Mouse (Mus musculus): ENCODE measurements around the gene Ptger4. TPM values are rescaled to one million over a fixed set of nuclear protein-coding genes. Genes with fewer than 3 reads are reported as not detected.
A peak's percentile ranks its signal among the peaks of the same experiment; 100 is the strongest.

Gene Ptger4
- polyA plus RNA-seq, 1 experiment: 10.7 TPM

DNA sequence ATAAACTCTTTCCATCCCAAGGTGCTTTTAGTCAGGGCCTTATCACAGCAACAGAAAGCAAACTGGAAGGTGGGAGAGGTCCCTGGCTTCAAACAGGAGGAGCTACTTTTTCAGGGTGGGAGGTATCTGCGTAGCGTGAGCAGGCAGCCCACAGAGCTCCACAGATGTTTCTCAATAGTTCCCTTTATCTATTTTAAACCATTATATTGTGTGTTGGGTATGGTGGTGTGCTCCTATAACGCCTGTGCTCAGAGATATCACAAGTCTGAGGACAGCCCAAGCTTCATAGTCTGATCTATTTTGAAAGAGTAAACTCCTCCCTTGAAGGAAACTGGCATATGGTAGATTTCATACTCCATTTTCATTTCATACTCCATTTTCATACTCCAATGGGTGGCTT lies 17.0 kb upstream of the Ptger4 start:
- H3K36me3 ChIP-seq (ENCODE audit: control insufficient read depth, insufficient read depth): no peaks in the 10 kb centered on the region
- no peaks in the 10 kb centered on the region for H3K79me2 ChIP-seq (ENCODE audit: control insufficient read depth, insufficient read depth)
- no peak overlapping the region for H3ac ChIP-seq (ENCODE audit: control insufficient read depth, insufficient read length, low read depth)
- H3K27me3 ChIP-seq (ENCODE audit: control insufficient read depth, insufficient read depth, insufficient read length): no peaks in the 10 kb centered on the region
- no peaks in the 10 kb centered on the region for H3K79me3 ChIP-seq (ENCODE audit: low read depth)
- TF ChIP-seq CTCF (IDR thresholded peaks at IDR 0.05; ENCODE audit: control insufficient read depth, insufficient read depth, insufficient read length) (no peak), USF1 (IDR thresholded peaks at IDR 0.05; ENCODE audit: low read depth) (no peak), FOSL1 (IDR thresholded peaks at IDR 0.05; ENCODE audit: insufficient read depth, low read length, poor library complexity, severe bottlenecking) (no peak), CEBPB (IDR thresholded peaks at IDR 0.05; ENCODE audit: low read depth) (no peak), MAX (IDR thresholded peaks at IDR 0.05) (no peak), MYOG (IDR thresholded peaks at IDR 0.05; ENCODE audit: control insufficient read depth, extremely low read depth, insufficient read length) (no peak), MYOD1 (IDR thresholded peaks at IDR 0.05; ENCODE audit: control insufficient read depth, insufficient read length, low read depth) (no peak)
- no peak overlapping the region for H3K4me3 ChIP-seq (ENCODE audit: insufficient read depth, poor library complexity, severe bottlenecking)

DNA sequence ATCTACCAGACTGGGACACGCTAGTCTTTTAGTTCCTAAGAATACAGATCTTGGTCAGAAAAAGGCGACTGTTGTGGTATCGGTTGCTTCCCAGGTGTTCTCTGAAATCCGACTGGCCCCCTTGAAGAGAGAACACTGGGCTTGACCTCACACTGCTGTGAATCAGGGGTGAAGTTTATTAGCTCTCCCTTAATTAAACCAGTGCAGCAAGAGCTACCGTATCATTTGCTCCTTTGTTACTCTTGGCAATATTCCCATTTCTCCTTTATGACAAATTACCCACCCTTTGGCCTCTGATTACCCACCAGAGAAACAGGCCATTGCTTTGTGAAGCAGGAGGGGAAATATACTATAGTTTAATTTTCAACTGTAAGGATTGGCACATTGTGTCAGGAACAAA lies 16.2 kb upstream of the Ptger4 start:
- TF ChIP-seq MYOG (IDR thresholded peaks at IDR 0.05; ENCODE audit: control insufficient read depth, extremely low read depth, insufficient read length): no peak
- TF ChIP-seq CTCF (IDR thresholded peaks at IDR 0.05; ENCODE audit: control insufficient read depth, insufficient read depth, insufficient read length): no peak
- no peak for TF ChIP-seq FOSL1 (IDR thresholded peaks at IDR 0.05; ENCODE audit: insufficient read depth, low read length, poor library complexity, severe bottlenecking)
- no peak for TF ChIP-seq MYOD1 (IDR thresholded peaks at IDR 0.05; ENCODE audit: control insufficient read depth, insufficient read length, low read depth)
- no peak for TF ChIP-seq CEBPB (IDR thresholded peaks at IDR 0.05; ENCODE audit: low read depth)
- TF ChIP-seq MAX (IDR thresholded peaks at IDR 0.05): no peak
- TF ChIP-seq USF1 (IDR thresholded peaks at IDR 0.05; ENCODE audit: low read depth): no peak
- Histone ChIP-seq H3K79me2 (ENCODE audit: control insufficient read depth, insufficient read depth) (no peaks in the 10 kb centered on the region), H3ac (ENCODE audit: control insufficient read depth, insufficient read length, low read depth) (no peak overlapping the region), H3K27me3 (ENCODE audit: control insufficient read depth, insufficient read depth, insufficient read length) (no peaks in the 10 kb centered on the region), H3K36me3 (ENCODE audit: control insufficient read depth, insufficient read depth) (no peaks in the 10 kb centered on the region), H3K4me3 (ENCODE audit: insufficient read depth, poor library complexity, severe bottlenecking) (no peak overlapping the region), H3K79me3 (ENCODE audit: low read depth) (no peaks in the 10 kb centered on the region)

DNA sequence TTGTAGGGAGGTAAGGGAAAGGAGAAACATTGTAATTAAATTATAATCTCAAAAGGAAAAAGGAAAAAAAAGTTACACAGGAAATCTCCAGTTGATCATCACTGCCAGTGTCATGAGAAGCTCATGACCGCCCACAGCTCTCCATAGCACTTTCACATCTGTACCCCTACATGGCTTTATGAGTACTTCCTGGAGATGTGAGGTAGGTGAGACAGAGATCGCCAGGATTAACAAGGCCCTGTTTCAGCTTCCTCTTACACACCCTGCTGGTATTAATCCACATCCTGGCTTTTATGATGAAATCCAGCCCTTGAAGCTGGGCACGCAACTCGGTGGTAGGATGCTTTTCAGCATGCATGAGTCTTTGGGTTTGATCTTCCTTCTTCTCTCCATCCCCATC lies 6.2 kb upstream of the Ptger4 start:
- H3K79me2 ChIP-seq (ENCODE audit: control insufficient read depth, insufficient read depth): no peaks in the 10 kb centered on the region
- H3K36me3 ChIP-seq (ENCODE audit: control insufficient read depth, insufficient read depth): no peaks in the 10 kb centered on the region
- no peaks in the 10 kb centered on the region for H3K27me3 ChIP-seq (ENCODE audit: control insufficient read depth, insufficient read depth, insufficient read length)
- H3ac ChIP-seq (ENCODE audit: control insufficient read depth, insufficient read length, low read depth): no peak overlapping the region
- H3K4me3 ChIP-seq (ENCODE audit: insufficient read depth, poor library complexity, severe bottlenecking): no peak overlapping the region
- TF ChIP-seq FOSL1 (IDR thresholded peaks at IDR 0.05; ENCODE audit: insufficient read depth, low read length, poor library complexity, severe bottlenecking) (no peak), MAX (IDR thresholded peaks at IDR 0.05) (no peak), MYOG (IDR thresholded peaks at IDR 0.05; ENCODE audit: control insufficient read depth, extremely low read depth, insufficient read length) (no peak), MYOD1 (IDR thresholded peaks at IDR 0.05; ENCODE audit: control insufficient read depth, insufficient read length, low read depth) (no peak), USF1 (IDR thresholded peaks at IDR 0.05; ENCODE audit: low read depth) (no peak), CEBPB (IDR thresholded peaks at IDR 0.05; ENCODE audit: low read depth) (no peak), CTCF (IDR thresholded peaks at IDR 0.05; ENCODE audit: control insufficient read depth, insufficient read depth, insufficient read length) (no peak)
- no peaks in the 10 kb centered on the region for H3K79me3 ChIP-seq (ENCODE audit: low read depth)

DNA sequence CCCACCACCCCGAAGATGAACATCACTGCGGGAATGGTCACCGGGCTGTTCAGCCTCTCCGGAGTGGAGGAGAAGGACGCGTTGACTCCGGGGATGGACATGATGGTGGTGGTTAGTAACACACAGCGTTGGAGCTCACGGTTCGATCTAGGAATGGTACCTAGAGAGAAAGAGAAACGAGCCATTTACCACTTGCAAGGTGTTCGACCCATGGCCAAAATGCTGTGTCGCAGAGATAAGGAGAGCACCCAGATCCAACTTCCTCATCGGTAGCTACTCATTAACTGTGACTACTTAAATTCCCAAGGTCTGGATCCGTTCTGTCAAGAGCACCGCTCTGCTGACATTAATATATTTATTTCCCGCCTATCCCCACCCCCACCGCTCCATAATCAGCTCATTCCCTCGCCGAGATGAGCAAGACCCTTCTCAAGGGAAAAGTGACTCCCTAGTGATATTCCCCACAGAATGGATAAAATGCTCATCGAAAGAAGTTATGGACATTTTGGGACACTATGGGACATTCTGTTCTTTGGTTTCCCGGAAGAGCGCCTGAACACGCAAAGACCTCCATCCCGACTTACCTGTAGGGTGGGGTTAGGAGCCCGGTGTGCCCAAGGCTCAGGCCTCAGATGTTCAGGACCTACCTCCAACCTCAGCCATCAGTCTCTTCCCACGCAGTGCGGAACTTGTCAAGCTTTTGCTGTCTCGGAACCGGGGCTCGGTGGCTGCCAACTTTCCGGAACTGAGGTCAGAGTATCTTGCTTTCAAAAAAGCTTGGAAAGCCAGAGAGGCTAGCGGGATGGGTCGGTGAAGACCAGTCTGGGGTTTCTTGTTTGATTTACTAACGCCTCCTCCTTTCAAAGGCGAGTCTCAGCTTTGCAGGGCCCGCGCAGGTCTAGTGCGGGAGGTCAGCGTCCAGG lies 690 bp downstream of the Ptger4 start:
- peaks cover 49% of the 10 kb centered on the region for H3K79me2 ChIP-seq (ENCODE audit: control insufficient read depth, insufficient read depth)
- H3ac ChIP-seq (ENCODE audit: control insufficient read depth, insufficient read length, low read depth): peak overlapping the region; percentile 73
- H3K4me3 ChIP-seq (ENCODE audit: insufficient read depth, poor library complexity, severe bottlenecking): peak overlapping the region; percentile 60
- peaks cover 20% of the 10 kb centered on the region for H3K79me3 ChIP-seq (ENCODE audit: low read depth)
- H3K27me3 ChIP-seq (ENCODE audit: control insufficient read depth, insufficient read depth, insufficient read length): no peaks in the 10 kb centered on the region
- no peaks in the 10 kb centered on the region for H3K36me3 ChIP-seq (ENCODE audit: control insufficient read depth, insufficient read depth)
- TF ChIP-seq MYOG (IDR thresholded peaks at IDR 0.05; ENCODE audit: control insufficient read depth, extremely low read depth, insufficient read length) (no peak), MYOD1 (IDR thresholded peaks at IDR 0.05; ENCODE audit: control insufficient read depth, insufficient read length, low read depth) (no peak), FOSL1 (IDR thresholded peaks at IDR 0.05; ENCODE audit: insufficient read depth, low read length, poor library complexity, severe bottlenecking) (no peak), MAX (IDR thresholded peaks at IDR 0.05) (peak; percentile 23), CTCF (IDR thresholded peaks at IDR 0.05; ENCODE audit: control insufficient read depth, insufficient read depth, insufficient read length) (no peak), CEBPB (IDR thresholded peaks at IDR 0.05; ENCODE audit: low read depth) (no peak)

DNA sequence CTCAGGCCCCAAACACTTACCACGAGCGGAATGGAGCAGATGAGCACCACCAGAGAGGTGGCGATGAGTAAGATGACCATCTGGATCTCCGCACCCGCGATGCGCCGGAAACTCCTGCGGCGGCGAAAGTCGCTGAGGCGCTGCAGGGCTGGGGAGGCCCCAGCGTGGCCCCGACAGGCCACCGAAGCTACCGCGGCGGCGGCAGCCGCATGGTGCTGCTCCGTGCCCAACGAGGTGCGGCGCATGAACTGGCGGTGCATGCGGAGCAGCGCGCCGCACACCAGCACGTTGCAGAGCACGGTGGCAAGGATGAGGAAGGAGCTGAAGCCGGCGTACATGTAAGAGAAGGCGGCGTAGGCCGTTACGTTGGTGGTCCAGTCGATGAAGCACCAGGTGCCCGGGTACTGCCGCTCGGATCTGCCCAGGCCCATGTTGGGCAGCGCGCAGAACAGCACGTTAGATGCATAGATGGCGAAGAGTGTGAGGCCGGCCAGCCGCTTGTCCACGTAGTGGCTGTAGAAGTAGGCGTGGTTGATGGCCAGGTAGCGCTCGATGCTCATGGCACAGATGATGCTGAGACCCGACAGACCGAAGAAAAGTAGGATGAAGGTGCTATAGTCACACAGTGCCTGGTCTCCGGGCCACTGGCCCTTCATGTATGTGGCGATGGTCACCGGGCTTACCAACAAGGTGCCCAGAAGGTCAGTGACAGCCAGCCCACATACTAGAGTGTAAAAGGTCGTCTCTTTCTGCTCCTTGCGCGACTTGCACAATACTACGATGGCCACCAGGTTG lies 1.5 kb downstream of the Ptger4 start:
- peaks cover 56% of the 10 kb centered on the region for H3K79me2 ChIP-seq (ENCODE audit: control insufficient read depth, insufficient read depth)
- TF ChIP-seq CTCF (IDR thresholded peaks at IDR 0.05; ENCODE audit: control insufficient read depth, insufficient read depth, insufficient read length): peak; percentile 8
- no peak for TF ChIP-seq MYOD1 (IDR thresholded peaks at IDR 0.05; ENCODE audit: control insufficient read depth, insufficient read length, low read depth)
- no peak for TF ChIP-seq USF1 (IDR thresholded peaks at IDR 0.05; ENCODE audit: low read depth)
- TF ChIP-seq MYOG (IDR thresholded peaks at IDR 0.05; ENCODE audit: control insufficient read depth, extremely low read depth, insufficient read length): no peak
- TF ChIP-seq FOSL1 (IDR thresholded peaks at IDR 0.05; ENCODE audit: insufficient read depth, low read length, poor library complexity, severe bottlenecking): no peak
- TF ChIP-seq MAX (IDR thresholded peaks at IDR 0.05): peak; percentile 31
- TF ChIP-seq CEBPB (IDR thresholded peaks at IDR 0.05; ENCODE audit: low read depth): no peak
- peaks cover 20% of the 10 kb centered on the region for H3K79me3 ChIP-seq (ENCODE audit: low read depth)
- peak overlapping the region; percentile 60 for H3K4me3 ChIP-seq (ENCODE audit: insufficient read depth, poor library complexity, severe bottlenecking)
- H3K27me3 ChIP-seq (ENCODE audit: control insufficient read depth, insufficient read depth, insufficient read length): no peaks in the 10 kb centered on the region
- H3K36me3 ChIP-seq (ENCODE audit: control insufficient read depth, insufficient read depth): no peaks in the 10 kb centered on the region
- peak overlapping the region; percentile 73 for H3ac ChIP-seq (ENCODE audit: control insufficient read depth, insufficient read length, low read depth)

Measured in C2C12 (cell line).